Mouse (Mus musculus): ENCODE data around the gene Olfr1393.

DNA sequence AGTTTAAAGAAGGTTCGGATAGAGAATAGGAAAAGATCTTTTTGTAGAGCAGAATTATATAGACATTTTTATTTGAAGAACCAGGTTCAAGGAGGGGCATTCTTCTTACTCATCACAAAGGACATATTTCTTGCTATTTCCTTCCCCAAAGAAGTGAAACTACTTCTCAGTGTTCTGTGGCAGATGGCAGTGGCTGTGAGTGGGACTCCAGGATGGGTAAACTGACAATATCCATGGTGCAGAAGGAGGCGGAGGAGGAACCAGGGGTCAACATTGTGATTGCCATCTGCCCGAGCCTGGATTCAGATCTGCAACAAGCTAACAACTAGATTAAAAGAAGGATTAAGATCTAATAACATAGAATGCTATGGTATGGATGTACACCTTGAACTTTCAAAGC is 48.6 kb downstream of the Olfr1393 start:
- TF ChIP-seq POLR2A (IDR thresholded peaks at IDR 0.05; ENCODE audit: insufficient read depth, low read depth, low read length) (no peak), CTCF (IDR thresholded peaks at IDR 0.05; ENCODE audit: insufficient read depth, low read depth, low read length) (no peak)
